ENCODE assay signal across 8 mouse cellular contexts in genomic region chr2:31572051-31572914, GRCm38 (mm10). TPM values are rescaled to one million over a fixed set of nuclear protein-coding genes. Genes with fewer than 3 reads are reported as not detected.
A peak's percentile ranks its signal among the peaks of the same experiment; 100 is the strongest.
DNase-seq lines count a peak whose midpoint lies in the region; ATAC-seq and TF ChIP-seq lines count a peak whose summit lies in the region.

Gene Fubp3, plus strand, starts transcription at chr2:31572651.

- no peaks in the 10 kb centered on the region for H3K27me3 ChIP-seq in E14TG2a.4 (ENCODE audit: insufficient read depth, low read length)
- H3K27me3 ChIP-seq in forebrain, embryonic 12.5 days, result peaks cover 19% of the 10 kb centered on the region; the same call in 1 of the 2 replicates
- no peaks in the 10 kb centered on the region for H3K27me3 ChIP-seq in heart, postnatal 0 days (ENCODE audit: control insufficient read depth, insufficient read depth, low read length)
- H3K27me3 ChIP-seq in liver, embryonic 16.5 days (ENCODE audit: control insufficient read depth, insufficient read depth, low read depth, low read length), result no peaks in the 10 kb centered on the region
- peaks cover 26% of the 10 kb centered on the region for H3K27me3 ChIP-seq in neural tube, embryonic 13.5 days
- H3K27me3 ChIP-seq in testis, adult 2 months (ENCODE audit: control insufficient read depth, insufficient read depth, low read length), result no peaks in the 10 kb centered on the region

- H3K4me2 ChIP-seq in forebrain, embryonic 12.5 days, result peak within 1 kb of the TSS; percentile 84
- peak within 1 kb of the TSS; percentile 96 for H3K4me2 ChIP-seq in heart, postnatal 0 days (ENCODE audit: low read depth, low read length)
- peak within 1 kb of the TSS; percentile 75 for H3K4me2 ChIP-seq in liver, embryonic 16.5 days (ENCODE audit: low read depth, low read length)
- peak within 1 kb of the TSS; percentile 87 for H3K4me2 ChIP-seq in neural tube, embryonic 13.5 days

- peak; percentile 64; the same call in 1 of the 2 replicates for TF ChIP-seq EP300 in heart, postnatal 0 days (IDR thresholded peaks at IDR 0.05; ENCODE audit: low read depth)

- H3K9ac ChIP-seq in forebrain, embryonic 12.5 days, result peak within 1 kb of the TSS; percentile 94
- H3K9ac ChIP-seq in heart, postnatal 0 days (replicated peaks; ENCODE audit: low read depth, low read length), result peak within 1 kb of the TSS; percentile 99
- H3K9ac ChIP-seq in liver, embryonic 16.5 days (ENCODE audit: low read depth, low read length), result peak within 1 kb of the TSS; percentile 88
- H3K9ac ChIP-seq in neural tube, embryonic 13.5 days, result peak within 1 kb of the TSS; percentile 92

- TF ChIP-seq CTCF in E14TG2a.4 (conservative IDR thresholded peaks at IDR 0.05; ENCODE audit: low read length), result no peak
- no peak for TF ChIP-seq CTCF in heart, postnatal 0 days (IDR thresholded peaks at IDR 0.05; ENCODE audit: low read depth)
- TF ChIP-seq CTCF in testis, adult 2 months (IDR thresholded peaks at IDR 0.05; ENCODE audit: control insufficient read depth, insufficient read depth, insufficient replicate concordance, low read depth, low read length), result no peak

- TF ChIP-seq POLR2A in testis, adult 2 months (IDR thresholded peaks at IDR 0.05; ENCODE audit: control insufficient read depth, low read depth, low read length), result peak; percentile 71

- WGBS in forebrain, embryonic 12.5 days, result 2% methylated on average over 50 of the region's 51 CpGs
- 2% methylated on average over 48 of the region's 51 CpGs for WGBS in heart, postnatal 0 days
- WGBS in liver, embryonic 16.5 days (ENCODE audit: insufficient replicate concordance), result 2% methylated on average over 51 of the region's 51 CpGs
- WGBS in neural tube, embryonic 13.5 days, result under 1% methylated on average over 46 of the region's 51 CpGs

- peak within 1 kb of the TSS; percentile 86 for H3K27ac ChIP-seq in forebrain, embryonic 12.5 days
- H3K27ac ChIP-seq in heart, postnatal 0 days (ENCODE audit: low read depth), result peak within 1 kb of the TSS; percentile 92
- peak within 1 kb of the TSS; percentile 63 for H3K27ac ChIP-seq in liver, embryonic 16.5 days (ENCODE audit: low read length)
- peak within 1 kb of the TSS; percentile 91 for H3K27ac ChIP-seq in neural tube, embryonic 13.5 days (replicated peaks)
- peak within 1 kb of the TSS; percentile 87 for H3K27ac ChIP-seq in testis, adult 2 months (ENCODE audit: control insufficient read depth, insufficient read depth, low read depth, low read length)

- H3K4me3 ChIP-seq in E14TG2a.4 (replicated peaks; ENCODE audit: low read length), result peak within 1 kb of the TSS; percentile 98
- H3K4me3 ChIP-seq in forebrain, embryonic 12.5 days (replicated peaks), result peak within 1 kb of the TSS; percentile 85
- peak within 1 kb of the TSS; percentile 99 for H3K4me3 ChIP-seq in heart, postnatal 0 days (ENCODE audit: low read depth, low read length)
- peak within 1 kb of the TSS; percentile 88 for H3K4me3 ChIP-seq in liver, embryonic 16.5 days (ENCODE audit: low read depth, low read length)
- H3K4me3 ChIP-seq in neural tube, embryonic 13.5 days, result peak within 1 kb of the TSS; percentile 87
- H3K4me3 ChIP-seq in testis, adult 2 months (ENCODE audit: control insufficient read depth, low read depth, low read length), result peak within 1 kb of the TSS; percentile 98

- peaks cover 31% of the 10 kb centered on the region for H3K36me3 ChIP-seq in E14TG2a.4 (ENCODE audit: insufficient read depth, low read length)
- H3K36me3 ChIP-seq in forebrain, embryonic 12.5 days (replicated peaks), result peaks cover 9% of the 10 kb centered on the region
- no peaks in the 10 kb centered on the region; the same call in 1 of the 2 replicates for H3K36me3 ChIP-seq in heart, postnatal 0 days (replicated peaks; ENCODE audit: control insufficient read depth, insufficient read depth, low read length)
- H3K36me3 ChIP-seq in liver, embryonic 16.5 days (ENCODE audit: control insufficient read depth, insufficient read depth), result 0 out of 2 replicates have a peak, but pooled peaks cover 2% of the 10 kb centered on the region
- H3K36me3 ChIP-seq in neural tube, embryonic 13.5 days, result peaks cover 6% of the 10 kb centered on the region; the same call in 1 of the 2 replicates
- H3K36me3 ChIP-seq in testis, adult 2 months (ENCODE audit: control insufficient read depth, insufficient read depth, low read length), result no peaks in the 10 kb centered on the region

- peaks cover 68% of the 10 kb centered on the region for H3K4me1 ChIP-seq in E14TG2a.4 (replicated peaks; ENCODE audit: low read depth, low read length)
- H3K4me1 ChIP-seq in forebrain, embryonic 12.5 days, result peaks cover 19% of the 10 kb centered on the region
- H3K4me1 ChIP-seq in heart, postnatal 0 days (ENCODE audit: control insufficient read depth, insufficient read depth), result peaks cover 10% of the 10 kb centered on the region
- H3K4me1 ChIP-seq in liver, embryonic 16.5 days (ENCODE audit: control insufficient read depth, low read depth, low read length), result peaks cover 6% of the 10 kb centered on the region
- peaks cover 21% of the 10 kb centered on the region for H3K4me1 ChIP-seq in neural tube, embryonic 13.5 days (replicated peaks)
- H3K4me1 ChIP-seq in testis, adult 2 months (ENCODE audit: control insufficient read depth, insufficient read depth, low read length), result peaks cover 14% of the 10 kb centered on the region

- ATAC-seq in forebrain, embryonic 12.5 days (ENCODE audit: low FRiP score), result peak; percentile 97
- peak; percentile 97 for ATAC-seq in heart, postnatal 0 days (ENCODE audit: insufficient read depth, low read depth)
- ATAC-seq in liver, embryonic 16.5 days (ENCODE audit: low read depth), result peak; percentile 91
- peak; percentile 98 for ATAC-seq in neural tube, embryonic 13.5 days (ENCODE audit: low read depth)

- peak; percentile 68 for DNase-seq in c-Kit-positive CD71-positive TER-119-positive erythroid progenitor cells, embryonic 14.5 days (ENCODE audit: low spot score)
- DNase-seq in heart, postnatal 0 days (ENCODE audit: low spot score), result peak; percentile 96
- DNase-seq in kidney, postnatal 4 days, result peak; percentile 95 to 97

- H3K9me3 ChIP-seq in E14TG2a.4 (ENCODE audit: low read length), result peaks cover 10% of the 10 kb centered on the region
- H3K9me3 ChIP-seq in forebrain, embryonic 12.5 days, result no peaks in the 10 kb centered on the region
- H3K9me3 ChIP-seq in heart, postnatal 0 days (replicated peaks; ENCODE audit: control insufficient read depth, low read length), result no peaks in the 10 kb centered on the region
- H3K9me3 ChIP-seq in liver, embryonic 16.5 days (replicated peaks; ENCODE audit: control insufficient read depth, low read length), result no peaks in the 10 kb centered on the region
- no peaks in the 10 kb centered on the region for H3K9me3 ChIP-seq in neural tube, embryonic 13.5 days

RNA-seq across cellular contexts. Expression of gene Fubp3, which starts in this region (rescaled TPM):
- polyA plus RNA-seq in forebrain, embryonic 12.5 days (2016; fragmentation: Nextera tagmentation; extraction: Ambion mirVana), result 97.6 and 104 TPM in 2 replicates
- total RNA-seq in heart, postnatal 0 days (2014; rRNA removed; ENCODE audit: low replicate concordance), result 19.3 and 21.4 TPM in 2 replicates
- 26.4 and 28.4 TPM in 2 replicates for polyA plus RNA-seq in heart, postnatal 0 days (2015; fragmentation: Nextera tagmentation; extraction: Ambion mirVana)
- polyA plus RNA-seq in liver, embryonic 16.5 days (2015; fragmentation: Nextera tagmentation; extraction: Ambion mirVana), result 15.1 and 19.5 TPM in 2 replicates
- 64.2 and 70.8 TPM in 2 replicates for polyA plus RNA-seq in neural tube, embryonic 13.5 days (2015; fragmentation: Nextera tagmentation; extraction: Ambion mirVana)
- polyA plus RNA-seq in testis, adult 2 months (2012; rRNA removed), result 11.2 and 11.5 TPM in 2 replicates

Comparison
In these comparisons a context has a peak if more than half of its experiments do, and no peak if none do; other contexts are left out.
1. Peak in every context shown above with its lines: DNase-seq, ATAC-seq, H3K4me3 ChIP-seq and H3K27ac ChIP-seq.